8 mouse cellular contexts compared by ENCODE assay signal in genomic region chr5:114702403-114703392, GRCm38 (mm10). TPM values are rescaled to one million over a fixed set of nuclear protein-coding genes. Genes with fewer than 3 reads are reported as not detected.
DNase-seq lines count a peak whose midpoint lies in the region; TF ChIP-seq lines count a peak whose summit lies in the region.

No protein-coding gene starts in this region.

- no peak overlapping the region for H3K4me3 ChIP-seq in heart, embryonic 10.5 days

- DNase-seq in heart, adult 11 months, result peak; percentile 94
- DNase-seq in heart, embryonic 10.5 days (ENCODE audit: low spot score), result no peak
- peak; percentile 45 for DNase-seq in A20 (ENCODE audit: low read depth, low spot score)
- peak; percentile 30 for DNase-seq in brain, embryonic 14.5 days (ENCODE audit: low read depth)
- DNase-seq in kidney, postnatal 4 days, result peak; percentile 61 to 68
- peak; percentile 76 for DNase-seq in retina, embryonic 14.5 days (ENCODE audit: low spot score)
- DNase-seq in spleen, adult 18-20 months, result no peak
- DNase-seq in urinary bladder, postnatal 14 days (ENCODE audit: low spot score), result no peak

- H3K9me3 ChIP-seq in heart, embryonic 10.5 days, result no peaks in the 10 kb centered on the region

- H3K27ac ChIP-seq in heart, embryonic 10.5 days, result no peak overlapping the region

- no peaks in the 10 kb centered on the region for H3K36me3 ChIP-seq in heart, embryonic 10.5 days

- H3K27me3 ChIP-seq in heart, embryonic 10.5 days (ENCODE audit: insufficient read depth, poor library complexity, severe bottlenecking), result no peaks in the 10 kb centered on the region

- 0 out of 2 replicates have a peak, but pooled peaks cover 8% of the 10 kb centered on the region for H3K4me1 ChIP-seq in heart, embryonic 10.5 days

- TF ChIP-seq CTCF in brain, embryonic 14.5 days (IDR thresholded peaks at IDR 0.05; ENCODE audit: borderline replicate concordance, extremely low read depth, insufficient read depth, insufficient read length), result peak; percentile 44; the same call in 1 of the 2 replicates

- 56% methylated on average over 14 of the region's 14 CpGs for WGBS in heart, embryonic 10.5 days

- no peak for TF ChIP-seq POLR2A in brain, embryonic 14.5 days (IDR thresholded peaks at IDR 0.05; ENCODE audit: borderline replicate concordance, extremely low read depth, insufficient read depth, insufficient read length, poor library complexity, severe bottlenecking)

RNA-seq across cellular contexts. Expression of gene Tchp, which starts 4.9 kb away (rescaled TPM):
- 8.8 and 11.4 TPM in 2 replicates for polyA plus RNA-seq in heart, embryonic 10.5 days (2016; fragmentation: Nextera tagmentation; extraction: Ambion mirVana)
- 31.1 and 32.2 TPM in 2 replicates for polyA plus RNA-seq in brain, embryonic 14.5 days (2012; rRNA removed)

RNA-seq across cellular contexts. Expression of gene Gltp, which starts 11.9 kb away (rescaled TPM):
- polyA plus RNA-seq in heart, embryonic 10.5 days (2016; fragmentation: Nextera tagmentation; extraction: Ambion mirVana), result 65.8 and 71.8 TPM in 2 replicates
- 29.3 and 33.1 TPM in 2 replicates for polyA plus RNA-seq in brain, embryonic 14.5 days (2012; rRNA removed)

RNA-seq across cellular contexts. Expression of gene Trpv4, which starts 44.5 kb away (rescaled TPM):
- 1.1 TPM in 2 replicates for polyA plus RNA-seq in heart, embryonic 10.5 days (2016; fragmentation: Nextera tagmentation; extraction: Ambion mirVana)
- 1.5 and 1.7 TPM in 2 replicates for polyA plus RNA-seq in brain, embryonic 14.5 days (2012; rRNA removed)

Comparison
In these comparisons a context has a peak if more than half of its experiments do, and no peak if none do; other contexts are left out.
1. DNase-seq: peak in heart, adult 11 months (single experiment), A20 (single experiment), brain, embryonic 14.5 days (single experiment), kidney, postnatal 4 days (2 of 2) and retina, embryonic 14.5 days (single experiment); none in heart, embryonic 10.5 days (single experiment), spleen, adult 18-20 months (0 of 2) and urinary bladder, postnatal 14 days (single experiment).